Mouse (Mus musculus) right cerebral cortex, postnatal 4 days (tissue): ENCODE data around the gene Cdk8.

Experiments used
- DNase-seq: peaks from one replicate; pipeline ENCODE4 v3.0.0-alpha.2; 2022

Gene Cdk8

GRCm38 (mm10) chr5:146330031-146330764, 99.2 kb downstream of the Cdk8 start:
- peak; percentile 64 for DNase-seq

DNA sequence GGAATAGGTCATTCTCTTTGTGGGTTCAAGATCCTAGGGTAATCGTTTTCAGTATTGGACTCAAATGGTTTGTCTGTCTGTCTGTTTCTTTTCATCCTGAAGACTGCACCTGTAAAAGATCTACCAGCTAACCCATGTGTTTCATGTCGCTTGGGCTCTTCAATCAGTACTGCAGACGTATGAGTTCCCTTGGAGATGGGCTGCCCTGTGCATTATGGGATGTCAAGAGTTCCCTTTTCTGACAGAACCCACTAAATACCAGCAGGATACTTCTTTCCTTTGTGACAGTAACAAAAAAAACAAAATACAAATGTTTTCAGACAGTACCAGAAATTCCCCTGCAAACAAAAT, 99.7 kb downstream of the Cdk8 start:
- no peak for DNase-seq

DNA sequence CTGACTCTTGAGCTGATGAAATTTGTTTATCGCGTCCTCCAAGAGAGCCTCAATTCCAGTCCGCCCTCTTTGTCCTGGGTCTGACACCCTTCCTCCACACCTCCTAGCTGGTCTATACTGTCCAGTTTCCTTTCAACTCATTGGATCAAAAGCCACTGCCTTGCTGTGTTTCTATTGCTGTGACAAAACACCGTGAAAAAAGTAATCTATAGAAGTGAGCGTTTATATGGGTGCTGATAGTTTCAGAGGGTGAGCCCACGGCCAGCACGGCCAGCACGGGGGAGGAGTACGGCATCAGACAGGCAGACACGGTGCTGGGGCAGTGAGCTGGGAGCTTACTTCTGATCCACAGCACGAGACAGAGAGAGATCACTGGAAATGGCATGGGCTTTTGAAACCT, 100.1 kb downstream of the Cdk8 start:
- no peak for DNase-seq

GRCm38 (mm10) chr5:146332541-146332940, 101.5 kb downstream of the Cdk8 start:
- no peak for DNase-seq

DNA sequence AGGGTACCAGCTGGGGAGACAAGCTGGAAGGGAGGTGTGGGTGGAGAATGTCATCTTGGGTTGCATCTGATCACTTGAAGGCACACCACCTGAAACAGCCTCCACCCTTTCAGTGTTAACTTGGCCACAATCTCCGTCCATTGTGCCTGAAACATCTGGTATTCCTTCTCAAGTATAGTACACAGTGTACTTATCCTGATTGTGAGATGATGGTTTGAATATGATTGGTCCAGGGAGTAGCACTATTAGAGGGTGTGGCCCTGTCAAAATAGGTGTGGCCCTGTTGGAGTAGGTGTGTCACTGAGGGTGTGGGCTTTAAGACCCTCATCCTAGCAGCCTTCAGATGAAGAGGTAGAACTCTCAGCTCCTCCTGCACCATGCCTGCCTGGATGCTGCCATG, 103.4 kb downstream of the Cdk8 start:
- DNase-seq = no peak

DNA sequence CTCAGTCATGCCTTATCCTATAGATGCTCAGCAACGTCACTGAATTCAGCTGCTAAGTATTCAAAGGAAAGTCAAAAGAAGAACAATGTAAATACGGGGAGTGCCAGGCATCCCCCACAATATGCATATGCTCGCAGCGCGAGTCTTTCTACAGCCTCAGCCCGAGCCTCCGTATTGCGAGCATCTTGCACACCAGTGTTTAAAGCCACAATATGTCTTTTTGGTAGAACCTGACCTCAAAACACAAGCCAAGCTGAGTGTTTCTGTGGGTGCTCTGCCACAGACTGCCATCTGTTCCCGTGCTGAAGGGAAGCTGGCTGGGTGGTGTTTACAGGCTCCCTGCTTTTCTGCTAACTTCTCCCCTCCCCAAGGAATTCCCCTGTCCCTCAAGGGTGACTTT, 107.0 kb downstream of the Cdk8 start:
- DNase-seq = peak; percentile 12

DNA sequence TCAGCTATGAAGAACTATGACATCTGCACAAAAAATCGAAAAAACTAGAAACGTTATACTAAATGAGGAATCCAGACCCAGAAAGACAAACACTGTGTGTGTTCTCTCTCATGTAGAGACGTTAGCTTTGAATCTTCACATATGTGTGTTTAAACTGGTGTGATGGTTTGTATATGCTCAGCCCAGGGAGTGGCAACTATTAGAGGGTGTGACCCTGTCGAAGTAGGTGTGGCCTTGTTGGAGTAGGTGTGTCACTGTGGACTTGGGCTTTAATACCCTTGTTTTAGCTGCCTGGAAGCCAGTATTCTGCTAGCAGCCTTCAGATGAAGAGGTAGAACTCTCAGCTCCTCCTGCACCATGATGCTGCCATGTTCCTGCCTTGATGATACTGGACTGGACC, 109.0 kb downstream of the Cdk8 start:
- DNase-seq = no peak

- no peak for DNase-seq
Observed at GRCm38 (mm10) chr5:146344911-146345686, 114.1 kb downstream of the Cdk8 start.

DNA sequence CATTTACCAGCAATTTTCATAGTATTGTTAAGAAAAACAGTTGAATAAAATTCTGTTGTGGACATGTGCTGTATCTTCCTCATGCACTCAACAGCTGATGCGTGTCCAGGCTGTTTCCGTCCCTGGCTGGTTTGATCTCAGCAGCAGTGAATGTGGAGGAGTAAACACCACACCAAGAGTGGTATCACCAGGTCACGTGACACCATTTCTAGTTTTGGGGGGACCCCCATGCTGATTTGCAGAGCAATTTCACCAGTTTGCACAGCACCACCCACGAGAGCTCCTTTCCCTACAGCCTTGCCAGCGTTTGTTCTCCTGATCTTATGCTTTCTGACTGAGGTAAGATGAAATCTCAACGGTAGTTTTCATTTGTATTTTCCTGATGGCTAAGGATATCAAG, 116.1 kb downstream of the Cdk8 start:
- no peak for DNase-seq

DNA sequence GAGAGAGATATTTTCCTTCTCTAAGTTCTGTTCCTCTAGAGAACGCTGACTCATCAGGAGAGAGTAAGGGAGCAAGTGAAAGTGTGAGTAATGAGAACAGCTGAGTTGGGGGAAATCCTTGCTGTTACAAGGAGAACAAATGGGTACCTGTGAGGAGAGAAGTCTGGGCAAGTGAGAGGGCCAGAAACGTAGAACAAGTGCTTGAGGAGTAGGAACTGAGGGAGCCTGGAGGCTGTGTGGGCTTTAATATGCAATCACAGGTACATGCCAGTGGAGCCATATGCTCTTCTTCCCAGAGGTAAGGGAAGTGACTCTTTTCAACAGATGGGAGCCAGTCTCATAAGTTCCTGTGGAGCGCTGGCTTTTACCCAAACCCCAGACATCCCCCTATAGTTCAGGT, 118.2 kb downstream of the Cdk8 start:
- DNase-seq = no peak

GRCm38 (mm10) chr5:146350784-146351183, 119.8 kb downstream of the Cdk8 start:
- no peak for DNase-seq

GRCm38 (mm10) chr5:146352006-146352405, 121.0 kb downstream of the Cdk8 start:
- DNase-seq = no peak
